Mouse (Mus musculus): ENCODE measurements at regions not wholly inside any gene's neighbourhood (a gene's known extent, or its start where the extent isn't known, plus 50 kb on each side); places are given as distances from the start of the nearest gene placed in this dataset.

DNA sequence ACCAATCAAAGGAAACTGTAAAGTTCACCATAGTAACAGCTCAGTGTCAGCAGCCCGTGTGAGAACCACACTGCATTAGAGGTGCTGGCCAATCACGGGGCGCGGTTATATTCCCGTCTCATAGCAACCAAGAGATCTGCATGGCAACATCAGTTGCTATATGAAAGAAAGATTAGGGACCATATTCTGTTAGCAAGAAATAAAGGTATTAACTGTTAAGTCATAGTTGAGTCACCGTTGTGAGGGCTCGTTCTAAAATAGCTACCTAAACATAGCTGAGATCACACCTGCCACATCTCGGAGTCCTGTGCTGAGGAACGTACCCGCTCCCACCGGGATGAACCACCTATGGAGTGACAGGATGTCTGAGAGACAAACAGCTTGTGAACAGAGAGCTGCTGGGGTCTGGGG is 103.2 kb upstream of the Peli1 start:
- TF ChIP-seq USF1 (IDR thresholded peaks at IDR 0.05; ENCODE audit: low read depth, low read length) (no peak), CTCF (IDR thresholded peaks at IDR 0.05 in 2 of 3, conservative IDR thresholded peaks at IDR 0.05 in 1 of 3; ENCODE audit: control insufficient read depth in 1 of 3, insufficient read depth in 1 of 3, low read depth in 2 of 3, low read length in 3 of 3, poor library complexity in 1 of 3, severe bottlenecking in 1 of 3) (no peak), EP300 (IDR thresholded peaks at IDR 0.05; ENCODE audit: low read depth in 1 of 2, low read length in 2 of 2) (no peak), POLR2AphosphoS2 (IDR thresholded peaks at IDR 0.05; ENCODE audit: low read length) (no peak), POLR2A (IDR thresholded peaks at IDR 0.05; ENCODE audit: control insufficient read depth in 1 of 2, insufficient read depth in 1 of 2, low read depth in 1 of 2, low read length in 2 of 2, poor library complexity in 1 of 2) (no peak), GABPA (IDR thresholded peaks at IDR 0.05; ENCODE audit: low read depth, low read length) (no peak), ZNF384 (IDR thresholded peaks at IDR 0.05; ENCODE audit: low read depth, low read length) (no peak), MXI1 (IDR thresholded peaks at IDR 0.05; ENCODE audit: low read depth, low read length) (no peak), TCF12 (IDR thresholded peaks at IDR 0.05; ENCODE audit: low read depth, low read length) (no peak), RCOR1 (IDR thresholded peaks at IDR 0.05; ENCODE audit: low read depth, low read length) (no peak), ETS1 (IDR thresholded peaks at IDR 0.05; ENCODE audit: low read depth, low read length) (no peak)
